Mouse (Mus musculus): ENCODE data around the gene Senp8. TPM values are rescaled to one million over a fixed set of nuclear protein-coding genes. Genes with fewer than 3 reads are reported as not detected.
A peak's percentile ranks its signal among the peaks of the same experiment; 100 is the strongest.
"Not testable (repeated sequence)": the region's sequence is repeated elsewhere in the genome, so short reads cannot be mapped to it uniquely, and the experiment has no call there.

Senp8 gene
- polyA plus RNA-seq (2015; fragmentation: Nextera tagmentation; extraction: Ambion mirVana), result 4.4 and 4.7 TPM in 2 replicates

DNA sequence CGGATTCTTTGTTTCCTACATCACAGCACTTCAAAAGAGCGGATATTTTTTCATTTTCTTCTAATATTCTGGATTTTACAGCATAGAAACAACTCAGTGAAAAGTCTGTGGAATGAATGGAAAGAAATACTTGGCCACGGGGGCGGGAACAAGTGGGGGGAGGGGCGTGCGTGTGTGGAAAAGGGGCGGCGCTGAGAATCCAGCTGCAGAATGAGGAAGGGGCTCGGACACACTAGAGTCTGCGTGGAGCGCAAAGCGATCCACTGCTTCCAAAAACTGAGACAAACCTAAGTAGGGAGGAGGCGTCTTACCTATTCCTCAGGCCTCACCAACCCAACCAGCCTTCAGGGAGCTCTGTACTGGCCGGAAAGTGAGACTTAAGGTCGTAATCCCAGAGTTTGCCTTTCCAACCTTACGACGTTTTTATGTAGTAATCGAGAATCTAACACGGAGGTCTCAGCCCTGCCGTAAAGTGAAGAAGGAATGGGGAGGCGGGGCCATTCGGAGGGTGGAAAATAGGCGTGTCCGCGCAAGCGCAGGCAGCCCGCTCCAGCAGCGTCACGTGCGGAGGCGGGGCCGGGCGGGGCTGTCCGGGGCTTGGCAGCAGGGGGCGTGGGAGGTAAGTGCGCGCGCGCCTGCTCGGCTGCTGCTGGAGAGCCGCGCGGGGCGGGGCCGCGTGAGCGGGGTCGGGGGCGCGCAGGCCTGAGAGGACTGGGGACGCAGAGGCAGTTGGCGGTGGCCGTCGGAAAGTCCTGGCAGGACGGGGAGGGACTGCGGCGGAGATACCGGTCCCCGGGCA lies at the start of gene Senp8, which contains the start of gene Myo9a:
Senp8 (minus strand) TSS at position 444 of the 799 bp plus-strand sequence.
Myo9a (plus strand) TSS at position 630 of the 799 bp plus-strand sequence.
- Histone ChIP-seq H3K4me2 (peak within 1 kb of the TSS; percentile 92), H3K9ac (peak within 1 kb of the TSS; percentile 83), H3K4me1 (replicated peaks) (peaks cover 26% of the 10 kb centered on the region), H3K27me3 (no peaks in the 10 kb centered on the region), H3K9me3 (replicated peaks) (no peaks in the 10 kb centered on the region), H3K27ac (peak within 1 kb of the TSS; percentile 90), H3K4me3 (replicated peaks) (peak within 1 kb of the TSS; percentile 86), H3K36me3 (no peaks in the 10 kb centered on the region)
- DNase-seq, result peak; percentile 99
- peak; percentile 88 for ATAC-seq (ENCODE audit: low read depth)
- under 1% methylated on average over 59 of the region's 59 CpGs for WGBS (ENCODE audit: insufficient replicate concordance)

DNA sequence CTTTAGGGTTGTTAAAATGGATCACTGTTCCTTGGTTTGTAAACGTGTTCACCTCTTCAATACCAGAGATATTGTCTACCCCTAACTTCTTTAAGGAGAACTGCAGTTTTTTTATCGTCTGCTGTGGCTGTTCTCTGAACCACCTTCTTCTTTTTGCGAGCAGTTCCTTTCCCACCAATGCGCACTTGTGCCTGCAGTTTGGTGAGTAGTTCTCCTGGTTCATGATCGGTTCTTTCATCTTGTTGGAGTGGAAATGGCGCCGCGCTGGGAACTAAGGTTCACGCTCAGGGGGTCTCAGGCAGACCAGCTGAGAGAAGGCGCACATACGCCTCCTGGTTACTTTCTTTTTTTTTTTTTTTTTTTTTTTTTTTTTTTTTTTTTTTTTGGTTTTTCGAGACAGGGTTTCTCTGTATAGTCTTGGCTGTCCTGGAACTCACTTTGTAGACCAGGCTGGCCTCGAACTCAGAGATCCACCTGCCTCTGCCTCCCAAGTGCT lies 16.5 kb upstream of the Senp8 start:
- not testable (repeated sequence) for H3K36me3 ChIP-seq; H3K4me1 ChIP-seq (replicated peaks); H3K27me3 ChIP-seq; H3K4me3 ChIP-seq (replicated peaks); H3K27ac ChIP-seq; ATAC-seq (ENCODE audit: low read depth); H3K9ac ChIP-seq; H3K4me2 ChIP-seq; H3K9me3 ChIP-seq (replicated peaks); DNase-seq
- WGBS (ENCODE audit: insufficient replicate concordance), result 78% methylated on average over 12 of the region's 13 CpGs

DNA sequence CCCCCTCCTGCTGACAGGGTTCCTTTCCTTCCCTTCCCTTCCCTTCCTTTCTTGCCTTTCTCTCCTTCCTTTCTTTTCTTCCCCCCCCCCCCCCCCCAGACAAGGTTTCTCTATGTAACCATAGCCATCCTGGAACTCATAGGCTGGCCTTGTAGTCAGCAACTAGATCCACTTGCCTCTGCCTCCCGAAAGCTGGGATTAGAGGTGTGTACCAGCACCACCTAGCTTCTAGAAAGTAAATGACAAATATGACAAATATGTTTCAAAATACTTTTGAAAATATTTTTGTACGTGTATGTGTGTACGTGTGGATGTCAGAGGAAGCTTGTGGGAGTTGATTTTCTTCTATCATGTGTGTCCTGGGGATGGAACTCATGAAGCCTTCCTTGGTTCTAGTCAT lies 10.0 kb upstream of the Senp8 start:
- no peak overlapping the region for H3K9ac ChIP-seq
- H3K4me3 ChIP-seq (replicated peaks), result no peak overlapping the region
- H3K4me1 ChIP-seq (replicated peaks), result no peaks in the 10 kb centered on the region
- WGBS (ENCODE audit: insufficient replicate concordance), result 60% methylated on average over 3 of the region's 3 CpGs
- no peak for ATAC-seq (ENCODE audit: low read depth)
- H3K27ac ChIP-seq, result no peak overlapping the region
- H3K27me3 ChIP-seq, result no peaks in the 10 kb centered on the region
- H3K4me2 ChIP-seq, result no peak overlapping the region
- no peaks in the 10 kb centered on the region for H3K36me3 ChIP-seq
- DNase-seq, result no peak
- no peaks in the 10 kb centered on the region for H3K9me3 ChIP-seq (replicated peaks)

DNA sequence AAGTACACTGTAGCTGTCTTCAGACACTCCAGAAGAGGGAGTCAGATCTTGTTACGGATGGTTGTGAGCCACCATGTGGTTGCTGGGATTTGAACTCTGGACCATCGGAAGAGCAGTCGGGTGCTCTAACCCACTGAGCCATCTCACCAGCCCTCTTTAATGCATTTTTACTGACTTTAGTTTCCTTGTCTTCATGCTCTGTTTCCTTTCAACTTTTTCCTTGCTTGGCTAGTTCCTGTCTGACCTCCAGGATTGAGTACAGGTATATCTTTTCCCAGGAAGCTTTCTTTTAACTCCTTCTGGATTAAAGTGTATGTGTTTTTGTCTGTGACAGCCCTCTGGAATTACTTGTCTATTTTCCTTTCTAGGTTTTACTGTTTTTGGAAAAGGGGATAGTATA lies 6.5 kb upstream of the Senp8 start:
- H3K27me3 ChIP-seq; H3K9me3 ChIP-seq (replicated peaks); DNase-seq; H3K4me2 ChIP-seq; H3K9ac ChIP-seq; H3K4me3 ChIP-seq (replicated peaks); H3K4me1 ChIP-seq (replicated peaks); ATAC-seq (ENCODE audit: low read depth); H3K36me3 ChIP-seq; H3K27ac ChIP-seq: not testable (repeated sequence)
- WGBS (ENCODE audit: insufficient replicate concordance), result 89% methylated on average over 3 of the region's 3 CpGs

DNA sequence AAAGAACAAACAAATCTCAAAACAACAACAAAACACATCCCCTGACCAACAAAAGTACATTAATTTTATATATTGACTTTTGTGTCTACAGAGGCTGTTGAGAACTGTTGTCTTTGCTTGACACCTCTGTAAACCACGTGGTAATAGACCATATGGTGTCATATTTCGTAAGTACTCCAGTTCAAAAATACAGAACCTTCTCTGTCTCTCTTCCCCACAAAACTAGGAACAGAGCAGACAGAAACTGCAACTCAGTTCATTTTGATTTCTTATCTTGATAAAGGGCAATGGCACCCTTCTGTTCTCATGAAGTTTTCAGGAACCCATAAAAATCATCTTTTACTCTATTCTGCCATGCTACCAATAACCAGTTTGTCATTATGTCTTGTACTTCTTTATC lies 4.7 kb upstream of the Senp8 start:
- no peaks in the 10 kb centered on the region for H3K36me3 ChIP-seq
- no peak overlapping the region for H3K4me3 ChIP-seq (replicated peaks)
- H3K4me2 ChIP-seq, result no peak overlapping the region
- WGBS (ENCODE audit: insufficient replicate concordance), result 41% methylated on average over 2 of the region's 2 CpGs
- DNase-seq (no peak), ATAC-seq (ENCODE audit: low read depth) (no peak)
- peaks cover 7% of the 10 kb centered on the region for H3K4me1 ChIP-seq (replicated peaks)
- H3K27ac ChIP-seq, result no peak overlapping the region
- no peaks in the 10 kb centered on the region for H3K9me3 ChIP-seq (replicated peaks)
- no peak overlapping the region for H3K9ac ChIP-seq
- no peaks in the 10 kb centered on the region for H3K27me3 ChIP-seq

DNA sequence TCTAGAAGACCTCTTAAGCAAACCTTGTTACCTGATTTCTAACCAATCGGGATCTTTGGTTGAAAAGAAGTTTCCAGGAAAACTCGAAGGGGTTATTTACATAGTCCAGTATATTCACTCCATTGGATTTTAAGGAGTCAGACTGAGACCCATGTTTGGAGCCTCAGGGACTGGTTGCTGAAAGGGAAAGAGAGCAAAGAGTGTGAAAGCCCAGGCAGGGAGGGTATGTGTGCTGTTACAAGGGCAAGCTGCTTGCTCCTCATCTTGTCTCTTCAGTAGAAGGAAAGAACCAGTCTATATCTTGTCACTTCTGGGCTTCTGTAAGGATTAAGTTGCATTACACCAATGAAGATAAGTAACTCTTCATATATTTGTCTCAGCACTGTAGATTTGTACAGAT lies 1.5 kb upstream of the Senp8 start:
- Histone ChIP-seq H3K9ac (peak overlapping the region; percentile 83), H3K27ac (peak overlapping the region; percentile 90; the same call in 1 of the 2 replicates), H3K27me3 (no peaks in the 10 kb centered on the region), H3K9me3 (replicated peaks) (no peaks in the 10 kb centered on the region), H3K4me2 (peak overlapping the region; percentile 92), H3K4me1 (replicated peaks) (peaks cover 26% of the 10 kb centered on the region), H3K36me3 (no peaks in the 10 kb centered on the region), H3K4me3 (replicated peaks) (peak overlapping the region; percentile 86)
- ATAC-seq (ENCODE audit: low read depth), result no peak
- WGBS (ENCODE audit: insufficient replicate concordance), result 7% methylated on average over 2 of the region's 2 CpGs
- no peak for DNase-seq

DNA sequence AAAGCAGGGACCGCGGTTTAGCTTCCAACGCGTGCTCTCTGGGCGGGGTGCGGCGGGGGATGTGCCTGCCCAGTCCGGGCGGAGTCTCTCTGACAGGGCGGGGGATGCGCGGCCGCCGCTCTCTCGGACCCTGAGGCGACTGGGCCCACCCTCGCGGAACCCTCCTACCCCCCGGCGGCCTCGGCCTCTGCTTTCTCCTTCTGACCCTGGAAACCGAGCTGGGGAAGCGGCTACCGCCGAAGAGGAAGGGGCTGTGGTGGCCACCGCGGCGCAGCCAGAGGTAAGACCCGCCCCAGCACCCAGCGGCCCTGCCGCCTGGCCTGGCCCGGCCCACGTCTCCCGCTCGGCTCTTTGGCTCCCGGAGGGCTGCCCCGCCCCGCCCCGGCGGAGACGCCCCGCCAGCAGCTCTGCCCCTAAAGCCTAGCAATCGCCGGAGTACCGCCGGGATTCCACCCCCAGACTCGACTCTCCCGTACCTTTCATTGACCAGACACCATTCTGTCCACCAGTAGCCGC lies 614 bp upstream of the Senp8 start:
- H3K4me2 ChIP-seq, result peak overlapping the region; percentile 92
- no peaks in the 10 kb centered on the region for H3K36me3 ChIP-seq
- H3K27ac ChIP-seq, result peak overlapping the region; percentile 90
- DNase-seq, result peak; percentile 90
- peak overlapping the region; percentile 83 for H3K9ac ChIP-seq
- peaks cover 26% of the 10 kb centered on the region for H3K4me1 ChIP-seq (replicated peaks)
- no peaks in the 10 kb centered on the region for H3K9me3 ChIP-seq (replicated peaks)
- H3K4me3 ChIP-seq (replicated peaks), result peak overlapping the region; percentile 86
- under 1% methylated on average over 29 of the region's 49 CpGs for WGBS (ENCODE audit: insufficient replicate concordance)
- ATAC-seq (ENCODE audit: low read depth), result peak; percentile 93
- H3K27me3 ChIP-seq, result no peaks in the 10 kb centered on the region

DNA sequence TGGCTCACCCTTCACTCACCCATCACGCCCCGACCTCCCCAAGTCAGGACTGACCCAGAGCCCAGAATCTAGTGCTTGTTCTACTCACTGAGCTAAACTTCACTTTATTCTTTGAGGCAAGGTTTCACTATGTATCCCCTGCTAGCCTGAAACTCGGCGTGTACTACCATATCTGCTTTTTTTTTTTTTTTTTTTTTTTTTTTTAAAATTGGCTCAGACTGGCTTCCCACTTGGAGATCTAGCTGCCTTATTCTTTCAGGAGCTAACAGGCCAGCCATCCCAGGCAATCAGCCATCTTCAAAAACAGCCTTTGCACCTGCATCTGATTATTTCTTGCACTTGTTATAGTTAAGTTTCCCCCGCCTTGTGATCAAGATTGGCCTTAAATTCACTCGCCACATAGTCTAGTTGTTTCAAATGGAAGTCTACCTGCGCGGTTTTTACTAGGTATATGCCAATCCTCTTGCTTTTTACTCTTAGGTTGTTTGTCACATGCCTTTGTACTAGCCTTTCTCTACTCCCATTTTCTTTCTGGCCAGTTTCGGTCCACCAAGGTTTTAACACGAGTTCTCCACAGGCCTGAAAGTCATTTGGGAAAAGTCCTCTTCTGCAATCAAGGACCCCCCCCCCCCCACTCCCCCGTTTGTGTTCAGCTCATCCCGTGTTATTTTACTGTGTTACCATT lies 787 bp downstream of the Senp8 start:
- H3K9me3 ChIP-seq (replicated peaks), result no peaks in the 10 kb centered on the region
- H3K4me1 ChIP-seq (replicated peaks), result peaks cover 26% of the 10 kb centered on the region
- H3K27me3 ChIP-seq, result no peaks in the 10 kb centered on the region
- DNase-seq (no peak), ATAC-seq (ENCODE audit: low read depth) (no peak)
- peak overlapping the region; percentile 84 for H3K4me2 ChIP-seq
- H3K4me3 ChIP-seq (replicated peaks), result peak overlapping the region; percentile 86
- 21% methylated on average over 12 of the region's 12 CpGs for WGBS (ENCODE audit: insufficient replicate concordance)
- H3K9ac ChIP-seq, result peak overlapping the region; percentile 77
- H3K36me3 ChIP-seq, result no peaks in the 10 kb centered on the region
- H3K27ac ChIP-seq, result peak overlapping the region; percentile 71

DNA sequence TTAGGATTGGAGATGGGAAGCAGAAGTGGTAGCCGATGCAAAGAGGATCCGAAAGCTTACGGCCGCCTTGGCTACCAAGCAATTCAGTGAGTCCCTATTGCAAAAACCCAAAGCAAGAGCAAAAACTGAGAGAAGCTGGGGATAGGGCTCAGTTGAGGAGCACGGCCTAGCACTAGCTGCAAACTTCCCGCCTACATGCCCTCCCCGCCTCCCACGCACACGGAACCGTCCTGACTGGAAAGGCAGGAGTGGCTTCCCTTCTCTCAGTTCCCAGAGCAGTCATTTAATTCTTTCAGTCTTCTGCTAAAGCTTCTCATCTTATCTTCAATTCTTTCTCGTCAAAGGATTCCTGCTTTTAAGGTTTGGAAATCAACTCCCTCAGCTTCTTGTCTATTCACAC lies 1.5 kb downstream of the Senp8 start:
- H3K27ac ChIP-seq, result no peak overlapping the region
- no peak overlapping the region for H3K4me3 ChIP-seq (replicated peaks)
- 75% methylated on average over 11 of the region's 11 CpGs for WGBS (ENCODE audit: insufficient replicate concordance)
- no peak for DNase-seq
- no peaks in the 10 kb centered on the region for H3K27me3 ChIP-seq
- H3K9me3 ChIP-seq (replicated peaks), result no peaks in the 10 kb centered on the region
- H3K4me1 ChIP-seq (replicated peaks), result peaks cover 31% of the 10 kb centered on the region
- no peak for ATAC-seq (ENCODE audit: low read depth)
- H3K36me3 ChIP-seq, result no peaks in the 10 kb centered on the region
- no peak overlapping the region for H3K9ac ChIP-seq
- peak overlapping the region; percentile 84; the same call in 1 of the 2 replicates for H3K4me2 ChIP-seq

DNA sequence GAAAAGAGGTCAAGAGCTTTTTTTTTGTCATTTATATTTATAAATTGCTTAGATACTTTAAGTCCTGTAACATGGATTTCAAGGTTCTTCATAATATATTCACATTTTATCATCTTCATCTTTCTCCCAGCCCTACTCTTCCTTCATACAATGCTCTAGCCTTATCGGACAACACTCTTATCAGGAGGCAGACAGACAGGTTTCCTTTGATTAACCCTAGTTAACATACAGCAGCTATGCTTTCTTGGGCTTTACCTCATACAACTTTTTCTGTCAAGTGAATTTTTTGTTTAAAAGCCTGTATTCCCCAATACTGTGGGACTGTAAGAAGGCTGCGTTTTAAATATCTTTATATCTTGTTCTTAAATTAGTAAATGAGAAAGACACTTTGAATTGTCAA lies 2.1 kb downstream of the Senp8 start:
- Histone ChIP-seq H3K4me1 (replicated peaks) (peaks cover 37% of the 10 kb centered on the region), H3K4me3 (replicated peaks) (no peak overlapping the region), H3K9me3 (replicated peaks) (no peaks in the 10 kb centered on the region), H3K36me3 (no peaks in the 10 kb centered on the region), H3K27ac (no peak overlapping the region), H3K9ac (no peak overlapping the region), H3K27me3 (no peaks in the 10 kb centered on the region), H3K4me2 (no peak overlapping the region)
- ATAC-seq (ENCODE audit: low read depth), result no peak
- WGBS (ENCODE audit: insufficient replicate concordance), result 53% methylated on average over 2 of the region's 2 CpGs
- no peak for DNase-seq

DNA sequence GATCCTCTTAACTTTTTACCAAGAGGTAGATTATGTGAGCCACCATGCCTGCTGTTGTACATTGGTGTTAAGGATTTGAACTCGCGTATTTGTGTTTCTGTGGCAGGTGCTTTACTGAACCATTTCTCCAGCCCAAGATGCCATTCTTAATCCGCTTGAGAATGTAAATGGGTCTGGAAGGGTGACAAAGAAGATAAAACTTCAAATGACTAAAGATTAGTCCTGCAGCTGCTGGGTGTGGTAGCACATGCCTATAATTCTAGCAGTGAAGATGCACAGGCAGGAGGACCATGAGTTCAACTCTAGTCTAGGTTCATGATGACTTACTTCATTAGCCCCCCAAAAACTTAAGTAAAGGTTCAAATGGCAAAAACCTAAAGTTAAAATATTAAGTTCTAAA lies 6.6 kb downstream of the Senp8 start:
- DNase-seq, result no peak
- peak; percentile 75 for ATAC-seq (ENCODE audit: low read depth)
- no peaks in the 10 kb centered on the region for H3K9me3 ChIP-seq (replicated peaks)
- H3K4me3 ChIP-seq (replicated peaks), result no peak overlapping the region
- peaks cover 23% of the 10 kb centered on the region for H3K4me1 ChIP-seq (replicated peaks)
- 0 out of 2 replicates have a peak overlapping the region, but pooled peaks have one; percentile 8 for H3K27ac ChIP-seq
- H3K27me3 ChIP-seq, result no peaks in the 10 kb centered on the region
- 80% methylated on average over 3 of the region's 3 CpGs for WGBS (ENCODE audit: insufficient replicate concordance)
- no peak overlapping the region for H3K9ac ChIP-seq
- H3K36me3 ChIP-seq, result no peaks in the 10 kb centered on the region
- H3K4me2 ChIP-seq, result no peak overlapping the region

Data from liver, embryonic 13.5 days (tissue).